Mouse (Mus musculus) intestine, postnatal 0 days (tissue): ENCODE results near the gene Ankrd13c. TPM values are rescaled to one million over a fixed set of nuclear protein-coding genes. Genes with fewer than 3 reads are reported as not detected.

Source experiments
- ATAC-seq: fragments of 200-750 bp; cut with Nextera tagmentation; 2 replicates; pipeline ENCODE4 v1.8.0; 2017; ENCODE audit warnings: mild to moderate bottlenecking, moderate TSS enrichment, moderate library complexity
- H3K27ac ChIP-seq: fragments of 300-500 bp; sonication (generic); 2 replicates; pipeline ENCODE4 v1.5.1; 2014; ENCODE audit warnings: mild to moderate bottlenecking, low read depth, low read length, moderate library complexity
- H3K27me3 ChIP-seq: fragments of 300-500 bp; sonication (generic); replicated peaks from 2 replicates; pipeline ENCODE4 v1.6.1; 2014; ENCODE audit warnings: low read length, mixed read lengths; ENCODE audit not compliant: control insufficient read depth, insufficient read depth
- H3K36me3 ChIP-seq: fragments of 300-500 bp; sonication (generic); 2 replicates; pipeline ENCODE4 v1.6.1; 2014; ENCODE audit warnings: mild to moderate bottlenecking, moderate library complexity; ENCODE audit not compliant: control insufficient read depth, insufficient read depth
- H3K4me1 ChIP-seq: fragments of 300-500 bp; sonication (generic); replicated peaks from 2 replicates; pipeline ENCODE4 v1.6.1; 2014; ENCODE audit warnings: antibody characterized with exemption, low read length, mixed read lengths; ENCODE audit not compliant: control insufficient read depth, insufficient read depth
- H3K4me2 ChIP-seq: fragments of 300-500 bp; sonication (generic); replicated peaks from 2 replicates; pipeline ENCODE4 v1.6.1; 2014; ENCODE audit warnings: low read depth, mild to moderate bottlenecking, moderate library complexity
- H3K4me3 ChIP-seq: fragments of 300-500 bp; sonication (generic); 2 replicates; pipeline ENCODE4 v1.5.1; 2014; ENCODE audit warnings: low read depth, low read length
- H3K9ac ChIP-seq: fragments of 300-500 bp; sonication (generic); 2 replicates; pipeline ENCODE4 v1.6.1; 2014; ENCODE audit warnings: mild to moderate bottlenecking, low read depth, low read length
- H3K9me3 ChIP-seq: fragments of 300-500 bp; sonication (generic); 2 replicates; pipeline ENCODE4 v1.6.1; 2016; ENCODE audit warnings: mixed run types; ENCODE audit not compliant: control insufficient read depth
- CTCF ChIP-seq: sonication (generic); IDR thresholded peaks from 2 replicates; pipeline ENCODE4 v1.5.1; 2016; ENCODE audit warnings: low read depth, mild to moderate bottlenecking, control low read depth, antibody characterized with exemption, moderate library complexity
- WGBS: fragments of 180-500 bp; shearing (Covaris S2); extraction: QIAGEN DNeasy Blood & Tissue Kit; methylation state at CpG from one replicate; pipeline ENCODE4 v1.1.7; 2014; 5-methylcytosine and 5-hydroxymethylcytosine counted together
- polyA plus RNA-seq: library from polyadenylated mRNA; unstranded; fragments of >200 nt; fragmentation: Nextera tagmentation; extraction: Ambion mirVana; gene quantifications from 2 replicates; pipeline ENCODE4 v1.2.1, GENCODE M21; 2015

The Ankrd13c gene
- polyA plus RNA-seq, 1 experiment from 2014 or later: 25.2 TPM

GRCm38 (mm10) chr3:157971151-157971550 lies 24.1 kb downstream of the Ankrd13c start:
- WGBS: 91% methylated on average over 2 of the region's 2 CpGs
- Histone ChIP-seq H3K4me2 (no peak overlapping the region), H3K27me3 (no peaks in the 10 kb centered on the region), H3K36me3 (no peaks in the 10 kb centered on the region), H3K27ac (no peak overlapping the region), H3K4me3 (no peak overlapping the region), H3K4me1 (no peaks in the 10 kb centered on the region), H3K9me3 (no peaks in the 10 kb centered on the region), H3K9ac (no peak overlapping the region)
- no peak for TF ChIP-seq CTCF
- ATAC-seq: no peak

- 98% methylated on average over 2 of the region's 2 CpGs for WGBS
- Histone ChIP-seq H3K4me1 (no peaks in the 10 kb centered on the region), H3K36me3 (no peaks in the 10 kb centered on the region), H3K9me3 (no peaks in the 10 kb centered on the region), H3K9ac (no peak overlapping the region), H3K4me2 (no peak overlapping the region), H3K4me3 (no peak overlapping the region), H3K27ac (no peak overlapping the region), H3K27me3 (no peaks in the 10 kb centered on the region)
- TF ChIP-seq CTCF: peak; percentile 24; the same call in 1 of the 2 replicates
- ATAC-seq: no peak
Measured at GRCm38 (mm10) chr3:157973236-157973635, 26.2 kb downstream of the Ankrd13c start.

GRCm38 (mm10) chr3:157979619-157980018 lies 32.6 kb downstream of the Ankrd13c start:
- H3K9me3 ChIP-seq: no peaks in the 10 kb centered on the region
- no peak overlapping the region for H3K4me3 ChIP-seq
- no peaks in the 10 kb centered on the region for H3K27me3 ChIP-seq
- H3K9ac ChIP-seq: no peak overlapping the region
- H3K36me3 ChIP-seq: no peaks in the 10 kb centered on the region; the same call in 1 of the 2 replicates
- no peaks in the 10 kb centered on the region for H3K4me1 ChIP-seq
- H3K27ac ChIP-seq: no peak overlapping the region
- no peak for TF ChIP-seq CTCF
- no peak for ATAC-seq
- no peak overlapping the region for H3K4me2 ChIP-seq

GRCm38 (mm10) chr3:157993322-157993721 lies 46.3 kb downstream of the Ankrd13c start:
- Histone ChIP-seq H3K36me3 (peaks cover 5% of the 10 kb centered on the region), H3K9ac (no peak overlapping the region), H3K9me3 (no peaks in the 10 kb centered on the region), H3K27ac (peak overlapping the region; percentile 55), H3K4me1 (no peaks in the 10 kb centered on the region), H3K4me3 (no peak overlapping the region), H3K4me2 (peak overlapping the region; percentile 18; the same call in 1 of the 2 replicates), H3K27me3 (no peaks in the 10 kb centered on the region)
- no peak for TF ChIP-seq CTCF
- ATAC-seq: peak; percentile 99

GRCm38 (mm10) chr3:157995726-157996125 lies 48.7 kb downstream of the Ankrd13c start:
- WGBS: 76% methylated on average over 2 of the region's 2 CpGs
- Histone ChIP-seq H3K4me3 (no peak overlapping the region), H3K4me1 (no peaks in the 10 kb centered on the region), H3K27ac (no peak overlapping the region), H3K4me2 (no peak overlapping the region), H3K27me3 (no peaks in the 10 kb centered on the region), H3K9me3 (no peaks in the 10 kb centered on the region), H3K9ac (no peak overlapping the region), H3K36me3 (0 out of 2 replicates have a peak, but pooled peaks cover under 1% of the 10 kb centered on the region)
- TF ChIP-seq CTCF: no peak
- no peak for ATAC-seq

- H3K4me1 ChIP-seq: no peaks in the 10 kb centered on the region
- no peak overlapping the region for H3K4me2 ChIP-seq
- H3K27me3 ChIP-seq: no peaks in the 10 kb centered on the region
- ATAC-seq: no peak
- H3K27ac ChIP-seq: no peak overlapping the region
- no peak overlapping the region for H3K4me3 ChIP-seq
- H3K36me3 ChIP-seq: peaks cover 22% of the 10 kb centered on the region
- no peak overlapping the region for H3K9ac ChIP-seq
- no peaks in the 10 kb centered on the region for H3K9me3 ChIP-seq
- TF ChIP-seq CTCF: no peak
- 56% methylated on average over 1 of the region's 1 CpGs for WGBS
Measured at GRCm38 (mm10) chr3:157998742-157999369, 51.8 kb downstream of the Ankrd13c start.
